Mouse (Mus musculus) R1 (cell line): ENCODE data around the gene Pitpnc1.
A peak's percentile ranks its signal among the peaks of the same experiment; 100 is the strongest.

ENCODE experiments used
- DNase-seq: peaks from one replicate; pipeline ENCODE4 v3.0.0-alpha.2; 2018; ENCODE audit warnings: low read depth, low spot score

The Pitpnc1 gene

GRCm38 (mm10) chr11:107237532-107237931, 233.0 kb downstream of the Pitpnc1 start:
- DNase-seq: no peak

GRCm38 (mm10) chr11:107233252-107233890, 237.1 kb downstream of the Pitpnc1 start:
- DNase-seq: no peak

DNA sequence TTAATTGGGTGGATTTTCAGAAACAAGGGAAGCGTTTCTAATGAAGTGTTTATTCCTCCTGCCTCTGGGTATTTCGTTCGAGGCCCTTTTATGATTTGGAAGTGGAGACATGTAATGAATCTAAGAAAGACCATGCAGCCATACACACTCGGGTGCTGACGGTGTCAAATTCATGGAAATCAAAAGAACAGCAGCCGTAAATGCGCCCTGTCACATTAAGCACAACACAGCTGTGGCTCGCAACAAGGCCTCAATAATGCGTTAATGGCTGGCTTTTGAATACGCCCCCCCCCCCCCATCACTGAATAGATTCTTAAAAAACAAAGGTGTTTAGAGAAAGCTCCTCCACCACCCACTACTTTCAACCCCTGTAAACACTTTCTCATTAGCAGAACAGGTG, 240.4 kb downstream of the Pitpnc1 start:
- DNase-seq: no peak

GRCm38 (mm10) chr11:107226431-107226830, 244.1 kb downstream of the Pitpnc1 start:
- no peak for DNase-seq

- DNase-seq: no peak
Measured at GRCm38 (mm10) chr11:107226013-107226412, 244.5 kb downstream of the Pitpnc1 start.

GRCm38 (mm10) chr11:107225301-107225700, 245.2 kb downstream of the Pitpnc1 start:
- no peak for DNase-seq

- DNase-seq: no peak
Measured at GRCm38 (mm10) chr11:107223667-107224214, 246.8 kb downstream of the Pitpnc1 start.

DNA sequence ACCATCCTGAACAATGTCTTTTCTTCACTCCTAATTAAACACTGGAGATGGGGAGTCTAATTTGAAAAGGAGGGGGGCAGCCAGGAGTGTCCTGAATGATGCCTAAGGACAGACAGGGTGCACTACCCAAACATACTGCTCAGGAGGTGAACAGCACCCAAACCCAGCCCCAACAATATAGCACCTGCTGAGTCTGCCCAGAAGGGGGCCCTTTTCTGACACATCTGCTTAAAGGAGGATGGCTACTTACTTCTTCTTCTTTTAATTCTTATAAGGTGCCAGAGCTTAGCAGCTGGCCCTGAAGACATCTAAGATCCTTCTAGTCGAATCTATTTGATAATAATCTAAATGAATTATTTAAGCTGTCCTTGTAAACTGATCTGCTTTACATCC, 247.3 kb downstream of the Pitpnc1 start:
- no peak for DNase-seq

- DNase-seq: no peak
Measured at GRCm38 (mm10) chr11:107222531-107223168, 247.8 kb downstream of the Pitpnc1 start.

DNA sequence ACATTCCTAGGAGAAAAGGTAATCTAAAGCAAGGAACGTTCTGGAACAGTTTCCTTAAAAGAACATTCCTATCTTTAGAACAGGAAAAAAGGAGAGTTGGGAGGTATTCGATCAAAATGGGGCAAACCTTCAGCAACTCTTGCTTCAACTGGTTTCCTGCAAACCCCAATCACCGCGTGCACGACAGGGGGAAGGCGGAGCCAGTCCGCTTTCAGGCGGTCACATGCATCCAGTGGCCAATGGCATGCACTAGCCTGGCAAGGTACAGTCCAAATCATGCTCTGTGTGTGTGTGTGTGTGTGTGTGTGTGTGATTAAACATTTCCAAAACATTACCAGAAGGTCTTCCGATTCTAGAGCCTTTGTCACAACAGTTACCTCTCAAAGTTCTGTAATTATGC, 255.4 kb downstream of the Pitpnc1 start:
- DNase-seq: peak; percentile 75

GRCm38 (mm10) chr11:107213745-107214144, 256.8 kb downstream of the Pitpnc1 start:
- peak; percentile 61 for DNase-seq

DNA sequence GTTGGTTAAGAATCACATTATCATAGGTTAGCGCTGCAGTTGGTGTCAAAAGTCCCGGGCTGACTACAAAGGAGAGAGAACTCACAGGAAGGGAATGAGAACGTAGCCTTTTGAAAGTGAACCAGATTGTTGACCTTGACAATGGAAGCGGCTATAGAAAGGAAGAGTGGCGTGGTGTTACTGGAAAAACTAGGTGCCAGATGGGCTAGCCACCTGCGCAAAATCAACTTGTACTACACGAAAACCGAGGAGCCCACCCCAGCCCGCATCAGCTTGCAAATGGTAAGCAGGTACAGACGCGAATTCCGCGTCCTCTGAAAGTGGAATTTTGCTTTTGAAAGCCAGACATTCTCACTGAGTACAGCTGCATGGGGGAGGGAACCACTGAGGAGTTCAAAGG, 260.7 kb downstream of the Pitpnc1 start:
- DNase-seq: peak; percentile 70

DNA sequence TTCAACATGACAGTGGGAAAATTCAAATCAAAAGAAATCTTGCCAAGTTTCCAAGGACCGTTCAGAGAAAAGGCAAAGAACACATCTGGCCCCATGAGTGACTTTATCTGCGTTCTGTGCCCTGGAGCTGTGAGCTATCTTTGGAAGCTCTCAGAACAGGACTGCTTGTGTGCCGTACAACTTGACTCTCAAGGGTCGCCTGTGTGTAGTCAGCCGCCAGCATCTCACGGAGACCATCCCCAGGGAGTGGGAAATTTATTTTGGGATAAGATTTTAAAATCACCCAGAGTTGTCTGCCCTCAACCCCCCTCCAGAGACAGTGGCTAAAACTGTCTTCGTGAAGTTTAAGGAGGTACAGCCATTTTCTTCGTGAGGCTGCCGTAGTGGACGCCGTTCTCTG, 268.7 kb downstream of the Pitpnc1 start:
- DNase-seq: no peak

DNA sequence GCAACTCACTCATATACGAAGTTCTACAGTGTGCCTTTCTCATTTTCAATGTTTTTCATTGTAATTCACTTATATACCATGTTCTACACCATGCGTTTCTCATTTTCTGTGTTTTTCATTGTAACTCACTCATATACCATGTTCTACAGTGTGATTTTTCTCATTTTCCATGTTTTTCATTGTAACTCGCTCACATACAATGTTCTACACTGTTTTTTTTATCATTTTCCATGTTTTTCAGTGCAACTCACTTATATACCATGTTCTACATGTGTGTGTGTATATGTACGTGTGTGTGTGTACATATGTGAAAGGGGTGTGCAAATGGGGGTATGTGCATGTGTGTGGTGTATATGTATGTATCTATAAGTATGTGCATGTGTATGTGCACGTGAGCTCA, 271.2 kb downstream of the Pitpnc1 start:
- no peak for DNase-seq

- DNase-seq: no peak
Measured at GRCm38 (mm10) chr11:107195334-107195733, 275.2 kb downstream of the Pitpnc1 start.

DNA sequence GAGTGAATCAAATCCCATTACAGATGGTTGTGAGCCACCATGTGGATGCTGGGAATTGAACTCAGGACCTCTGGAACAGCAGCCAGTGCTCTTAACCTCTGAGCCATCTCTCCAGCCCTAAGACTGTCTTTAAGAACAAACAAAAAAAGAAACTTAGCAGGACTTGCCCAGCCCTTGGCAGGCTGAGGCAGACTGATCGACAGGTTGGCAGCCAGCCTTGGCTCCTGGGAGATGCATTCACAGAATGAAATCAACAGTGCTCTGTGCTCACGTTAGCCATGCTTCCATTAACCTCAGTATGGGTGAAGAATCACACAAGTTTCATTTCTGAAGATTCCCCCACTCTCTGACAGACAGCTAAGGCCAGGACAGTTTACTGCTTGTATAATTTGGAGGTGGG, 280.1 kb downstream of the Pitpnc1 start:
- no peak for DNase-seq

- DNase-seq: peak; percentile 99
Measured at GRCm38 (mm10) chr11:107188565-107189552, 281.6 kb downstream of the Pitpnc1 start, which contains the start of gene Nol11. Gene Nol11, minus strand, starts transcription at chr11:107189381.

DNA sequence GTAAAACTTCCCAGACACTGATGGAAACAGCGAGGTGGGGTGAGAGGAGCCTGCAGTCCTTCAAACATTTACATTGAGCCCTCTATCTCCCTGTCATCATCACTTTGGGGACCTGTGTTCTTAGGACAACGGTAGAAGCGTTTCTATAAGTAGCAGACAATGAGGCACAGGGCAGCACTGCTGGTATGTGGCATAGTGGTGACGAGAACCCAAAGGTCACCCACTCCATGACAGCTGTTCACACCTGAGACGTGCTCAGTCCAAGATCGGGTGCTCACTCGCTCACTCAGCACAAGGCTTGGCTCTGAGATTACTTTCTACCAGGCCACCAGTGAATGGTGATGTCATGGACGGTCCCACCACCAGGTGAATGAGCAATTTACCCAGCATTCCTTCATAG, 286.7 kb downstream of the Pitpnc1 start:
- no peak for DNase-seq

- no peak for DNase-seq
Measured at GRCm38 (mm10) chr11:107161215-107161614, 309.3 kb downstream of the Pitpnc1 start.

DNA sequence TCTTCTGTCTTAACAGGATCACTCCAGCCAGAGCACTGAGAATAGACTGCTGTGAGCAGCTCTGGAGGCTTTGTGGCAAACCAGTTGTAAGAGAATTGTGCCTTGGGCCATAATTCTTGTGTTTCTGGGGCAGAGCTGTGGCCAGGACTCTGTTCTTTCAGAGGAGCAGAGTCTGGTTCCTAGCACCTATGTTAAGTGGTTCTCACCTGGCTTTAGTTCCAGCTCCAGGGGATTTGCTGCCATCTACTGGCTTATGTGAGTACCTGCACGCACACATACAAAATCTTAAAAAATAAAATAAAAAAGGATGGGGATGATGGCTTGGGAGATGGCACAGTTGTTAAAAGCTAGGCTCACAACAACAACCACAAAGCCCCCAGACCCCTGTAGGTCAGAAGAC, 311.5 kb downstream of the Pitpnc1 start:
- DNase-seq: peak; percentile 84
